Mouse (Mus musculus) myocyte (in vitro differentiated cells): ENCODE results near the gene Ucp3. TPM values are rescaled to one million over a fixed set of nuclear protein-coding genes. Genes with fewer than 3 reads are reported as not detected.
"Not testable (repeated sequence)": the region's sequence is repeated elsewhere in the genome, so short reads cannot be mapped to it uniquely, and the experiment has no call there.

Experiments used
- H3K27me3 ChIP-seq: one replicate; pipeline ENCODE4 v1.6.1; 2011; ENCODE audit not compliant: control insufficient read depth, insufficient read depth, insufficient read length
- H3K36me3 ChIP-seq: one replicate; pipeline ENCODE4 v1.6.1; 2011; ENCODE audit not compliant: control insufficient read depth, insufficient read depth
- H3K4me2 ChIP-seq: one replicate; pipeline ENCODE4 v1.6.1; 2011; ENCODE audit warnings: low read depth, control low read depth
- H3K4me3 ChIP-seq: one replicate; pipeline ENCODE4 v1.5.1; 2011; ENCODE audit warnings: mild to moderate bottlenecking, control low read depth, moderate library complexity
- H3K79me2 ChIP-seq: one replicate; pipeline ENCODE4 v1.6.1; 2011; ENCODE audit not compliant: control insufficient read depth, insufficient read depth
- H3ac ChIP-seq: one replicate; pipeline ENCODE4 v1.6.1; 2011; ENCODE audit not compliant: control insufficient read depth, insufficient read length
- CEBPB ChIP-seq: IDR thresholded peaks from 2 replicates; pipeline ENCODE4 v1.6.1; 2011; ENCODE audit warnings: mild to moderate bottlenecking, moderate library complexity; ENCODE audit not compliant: poor library complexity, insufficient read depth, severe bottlenecking
- E2F4 ChIP-seq: IDR thresholded peaks from one replicate; pipeline ENCODE4 v1.6.1; 2011; ENCODE audit warnings: mild to moderate bottlenecking, control low read depth, moderate library complexity; ENCODE audit not compliant: insufficient read depth
- MAX ChIP-seq: IDR thresholded peaks from one replicate; pipeline ENCODE4 v1.6.1; 2011; ENCODE audit warnings: low read depth, mild to moderate bottlenecking, control low read depth
- MYOD1 ChIP-seq, 3 experiments: IDR thresholded peaks; one replicate each; pipeline ENCODE4 v1.6.1; 2011; ENCODE audit warnings: control low read depth in 2 of 3, low read depth in 2 of 3, mild to moderate bottlenecking in 2 of 3, moderate library complexity in 1 of 3; ENCODE audit not compliant: insufficient read length in 2 of 3, control insufficient read depth in 1 of 3
- MYOG ChIP-seq, 3 experiments: IDR thresholded peaks; one replicate each; pipeline ENCODE4 v1.6.1; 2011; ENCODE audit warnings: control low read depth in 2 of 3, low read depth in 2 of 3, mild to moderate bottlenecking in 2 of 3; ENCODE audit not compliant: insufficient read length in 2 of 3, control insufficient read depth in 1 of 3, insufficient read depth in 1 of 3
- POLR2A ChIP-seq: IDR thresholded peaks from one replicate; pipeline ENCODE4 v1.6.1; 2011; ENCODE audit warnings: low read depth, mild to moderate bottlenecking, control low read depth, moderate library complexity; ENCODE audit not compliant: insufficient read length
- POLR2AphosphoS2 ChIP-seq: IDR thresholded peaks from one replicate; pipeline ENCODE4 v1.6.1; 2011; ENCODE audit warnings: low read depth, control low read depth; ENCODE audit not compliant: insufficient read length
- REST ChIP-seq: IDR thresholded peaks from one replicate; pipeline ENCODE4 v1.6.1; 2011; ENCODE audit warnings: mild to moderate bottlenecking, control low read depth, moderate library complexity; ENCODE audit not compliant: insufficient read depth, insufficient read length
- SRF ChIP-seq: IDR thresholded peaks from one replicate; pipeline ENCODE4 v1.6.1; 2011; ENCODE audit warnings: low read depth; ENCODE audit not compliant: control insufficient read depth, insufficient read length
- TCF12 ChIP-seq: IDR thresholded peaks from one replicate; pipeline ENCODE4 v1.6.1; 2011; ENCODE audit warnings: mild to moderate bottlenecking, control low read depth; ENCODE audit not compliant: poor library complexity, insufficient read depth, severe bottlenecking
- TCF3 ChIP-seq: IDR thresholded peaks from one replicate; pipeline ENCODE4 v1.6.1; 2011; ENCODE audit warnings: low read depth, control low read depth; ENCODE audit not compliant: insufficient read length
- USF1 ChIP-seq: IDR thresholded peaks from one replicate; pipeline ENCODE4 v1.6.1; 2011; ENCODE audit warnings: low read depth, mild to moderate bottlenecking, control low read depth, moderate library complexity
- polyA plus RNA-seq: library from polyadenylated mRNA; unstranded; fragments of >200 nt; fragmentation: generic; extraction: Trizol; gene quantifications from one replicate; pipeline ENCODE4 v1.2.1, GENCODE M21; 2012; ENCODE audit warnings: missing spikeins

Ucp3 gene
- polyA plus RNA-seq, 1 experiment = 2.2 TPM

DNA sequence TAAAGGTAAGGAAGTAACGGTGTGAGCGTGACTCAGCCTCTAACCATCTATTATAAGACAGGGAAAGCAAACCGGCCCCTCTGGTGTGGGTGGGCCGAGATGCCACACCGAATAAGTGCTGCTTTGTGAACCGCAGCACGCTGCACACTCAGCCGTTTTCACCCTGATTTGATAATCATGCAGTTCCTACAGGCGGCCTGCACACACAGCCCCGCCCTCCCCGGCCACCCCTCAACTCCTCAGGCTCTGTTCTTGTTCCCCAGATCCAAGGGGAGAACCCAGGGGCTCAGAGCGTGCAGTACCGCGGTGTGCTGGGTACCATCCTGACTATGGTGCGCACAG is 7.0 kb downstream of the Ucp3 start:
- no peak overlapping the region for H3ac ChIP-seq
- TF ChIP-seq POLR2A = no peak
- no peak for TF ChIP-seq MYOG (IDR thresholded peaks at IDR 0.05; ENCODE audit: control insufficient read depth in 1 of 3, insufficient read depth in 1 of 3, insufficient read length in 2 of 3, low read depth in 2 of 3)
- no peak overlapping the region for H3K4me2 ChIP-seq
- H3K4me3 ChIP-seq = no peak overlapping the region
- no peaks in the 10 kb centered on the region for H3K79me2 ChIP-seq
- H3K36me3 ChIP-seq = no peaks in the 10 kb centered on the region
- H3K27me3 ChIP-seq = no peaks in the 10 kb centered on the region

DNA sequence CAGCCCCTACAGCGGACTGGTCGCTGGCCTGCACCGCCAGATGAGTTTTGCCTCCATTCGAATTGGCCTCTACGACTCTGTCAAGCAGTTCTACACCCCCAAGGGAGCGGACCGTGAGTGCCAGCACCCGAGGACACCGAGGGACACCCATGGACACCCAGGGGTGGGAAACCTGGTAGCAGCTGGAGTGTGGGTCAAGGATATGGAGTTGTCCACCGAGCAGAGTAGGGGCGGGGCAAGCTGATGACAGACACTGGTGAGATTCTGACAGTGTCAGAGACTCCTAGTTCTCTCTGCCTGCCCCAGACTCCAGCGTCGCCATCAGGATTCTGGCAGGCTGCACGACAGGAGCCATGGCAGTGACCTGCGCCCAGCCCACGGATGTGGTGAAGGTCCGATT is 7.4 kb downstream of the Ucp3 start:
- Histone ChIP-seq H3K36me3 (no peaks in the 10 kb centered on the region), H3K4me3 (no peak overlapping the region), H3K79me2 (no peaks in the 10 kb centered on the region), H3K27me3 (no peaks in the 10 kb centered on the region), H3K4me2 (no peak overlapping the region), H3ac (no peak overlapping the region)
- TF ChIP-seq MYOG (IDR thresholded peaks at IDR 0.05; ENCODE audit: control insufficient read depth in 1 of 3, insufficient read depth in 1 of 3, insufficient read length in 2 of 3, low read depth in 2 of 3) = no peak
- no peak for TF ChIP-seq POLR2A
- TF ChIP-seq TCF12 = no peak
- no peak for TF ChIP-seq TCF3
- no peak for TF ChIP-seq SRF
- no peak for TF ChIP-seq E2F4
- TF ChIP-seq MYOD1 (IDR thresholded peaks at IDR 0.05; ENCODE audit: control insufficient read depth in 1 of 3, insufficient read length in 2 of 3, low read depth in 2 of 3) = no peak

DNA sequence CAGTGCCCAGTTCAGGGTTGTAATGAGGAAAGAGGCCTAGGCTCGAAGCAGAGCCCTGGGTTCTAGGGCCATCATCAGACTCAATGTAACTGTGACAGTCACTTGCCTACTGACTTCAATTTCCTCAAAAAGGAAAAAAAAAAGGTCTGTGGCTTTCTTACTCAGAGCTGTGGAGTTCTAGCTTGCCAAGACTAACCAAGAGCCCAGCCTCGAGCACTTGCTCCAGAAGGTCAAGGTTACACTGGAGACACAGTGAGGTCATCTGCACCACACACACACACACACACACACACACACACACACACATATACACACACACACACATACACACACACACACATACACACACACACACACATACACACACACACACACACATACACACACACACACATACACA is 9.3 kb downstream of the Ucp3 start:
- H3K4me3 ChIP-seq, H3K27me3 ChIP-seq, H3K79me2 ChIP-seq, H3K4me2 ChIP-seq, H3K36me3 ChIP-seq, H3ac ChIP-seq: not testable (repeated sequence)

DNA sequence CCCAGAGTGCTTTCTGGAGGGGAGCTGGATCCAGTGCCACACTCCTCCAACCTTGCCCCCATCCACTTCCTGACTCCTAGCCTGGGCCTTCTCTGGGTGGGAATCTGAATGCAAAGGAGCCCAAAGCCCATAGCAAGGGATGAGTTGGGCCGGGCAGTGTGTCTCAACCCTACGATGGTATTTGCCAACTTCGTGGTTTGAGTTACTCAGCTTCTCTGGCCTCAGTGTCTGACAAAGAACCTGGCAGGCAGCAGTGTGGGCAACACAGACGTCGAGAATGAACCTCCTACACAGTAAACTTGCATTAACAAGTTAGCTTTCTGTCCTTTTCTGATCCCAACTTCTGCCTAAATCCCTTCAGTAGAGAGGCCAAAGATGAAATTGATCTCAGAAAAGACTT is 11.7 kb downstream of the Ucp3 start:
- Histone ChIP-seq H3K4me3 (no peak overlapping the region), H3ac (no peak overlapping the region), H3K79me2 (no peaks in the 10 kb centered on the region), H3K4me2 (no peak overlapping the region), H3K27me3 (no peaks in the 10 kb centered on the region), H3K36me3 (no peaks in the 10 kb centered on the region)
- TF ChIP-seq CEBPB (0 out of 2 replicates have a peak, but pooled peaks have one; percentile 17), REST (no peak)

DNA sequence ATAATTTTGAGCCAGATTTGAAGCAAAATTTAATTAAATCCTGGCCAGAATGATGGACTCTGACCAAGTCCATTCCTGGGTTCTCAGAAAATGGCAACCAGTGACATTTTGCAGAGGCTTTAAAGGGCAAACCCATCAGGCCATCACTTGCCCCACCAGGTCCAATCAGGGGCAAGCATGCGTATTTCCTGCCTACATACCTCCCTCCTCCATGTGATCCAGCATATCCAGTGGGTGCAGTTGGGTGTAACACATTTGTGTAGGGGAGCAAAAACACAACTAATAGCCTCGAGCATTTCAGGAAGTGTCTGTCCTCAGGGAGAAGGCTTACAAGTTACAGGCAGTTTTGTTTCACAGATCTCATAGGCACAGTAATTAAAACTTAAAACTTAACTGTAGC is 14.5 kb downstream of the Ucp3 start:
- H3K27me3 ChIP-seq = no peaks in the 10 kb centered on the region
- TF ChIP-seq E2F4 (no peak), MYOD1 (IDR thresholded peaks at IDR 0.05; ENCODE audit: control insufficient read depth in 1 of 3, insufficient read length in 2 of 3, low read depth in 2 of 3) (no peak), TCF3 (no peak), TCF12 (no peak), MAX (no peak), REST (no peak), POLR2AphosphoS2 (no peak), MYOG (IDR thresholded peaks at IDR 0.05; ENCODE audit: control insufficient read depth in 1 of 3, insufficient read depth in 1 of 3, insufficient read length in 2 of 3, low read depth in 2 of 3) (no peak), USF1 (no peak), POLR2A (no peak), SRF (no peak), CEBPB (no peak)
- H3K4me3 ChIP-seq = no peak overlapping the region
- H3K36me3 ChIP-seq = no peaks in the 10 kb centered on the region
- H3K4me2 ChIP-seq = no peak overlapping the region
- no peaks in the 10 kb centered on the region for H3K79me2 ChIP-seq
- H3ac ChIP-seq = no peak overlapping the region

DNA sequence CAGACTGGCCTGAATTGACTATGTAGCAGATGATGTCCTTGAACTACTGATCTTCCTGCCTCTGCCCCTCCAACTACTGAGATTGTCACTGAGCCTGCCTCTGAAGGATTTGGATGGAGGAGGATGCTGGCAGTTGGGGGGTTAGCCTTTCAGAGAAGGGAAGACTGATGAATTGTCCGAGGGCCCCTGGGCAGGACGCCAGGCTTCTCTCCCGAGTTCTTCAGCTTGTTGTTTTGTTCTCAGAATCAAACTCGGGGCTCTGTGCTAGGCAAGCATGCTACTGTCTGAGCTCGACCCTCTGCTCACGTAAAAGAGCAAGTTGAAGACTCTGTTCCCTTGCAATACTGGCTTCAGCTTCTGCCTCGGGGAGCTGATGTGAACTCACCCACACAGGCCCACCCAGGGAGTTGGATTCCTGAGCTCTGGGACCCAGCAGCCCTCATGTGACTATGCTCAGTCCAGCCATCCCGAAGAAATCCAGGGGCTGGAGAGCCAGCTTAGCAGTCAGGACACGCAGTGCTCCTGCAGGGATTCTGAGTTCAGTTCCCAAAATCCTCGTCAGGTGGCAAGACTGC is 15.8 kb downstream of the Ucp3 start:
- no peak overlapping the region for H3K4me3 ChIP-seq
- no peaks in the 10 kb centered on the region for H3K79me2 ChIP-seq
- H3ac ChIP-seq = no peak overlapping the region
- H3K27me3 ChIP-seq = no peaks in the 10 kb centered on the region
- H3K4me2 ChIP-seq = no peak overlapping the region
- H3K36me3 ChIP-seq = no peaks in the 10 kb centered on the region
- TF ChIP-seq USF1 = no peak
- TF ChIP-seq TCF12 = no peak
- no peak for TF ChIP-seq MYOD1 (IDR thresholded peaks at IDR 0.05; ENCODE audit: control insufficient read depth in 1 of 3, insufficient read length in 2 of 3, low read depth in 2 of 3)
- TF ChIP-seq CEBPB = no peak
- TF ChIP-seq MYOG (IDR thresholded peaks at IDR 0.05; ENCODE audit: control insufficient read depth in 1 of 3, insufficient read depth in 1 of 3, insufficient read length in 2 of 3, low read depth in 2 of 3) = no peak
